Mouse (Mus musculus): ENCODE measurements around the gene Rbm44. TPM values are rescaled to one million over a fixed set of nuclear protein-coding genes. Genes with fewer than 3 reads are reported as not detected.

Gene Rbm44
- total RNA-seq, 2 experiments from 2014 or later = not detected

- DNase-seq = no peak
- intact Hi-C loops (cut with DNase I) = no loop called here
Measured at GRCm38 (mm10) chr1:91207334-91208074, 62.6 kb downstream of the Rbm44 start.

DNA sequence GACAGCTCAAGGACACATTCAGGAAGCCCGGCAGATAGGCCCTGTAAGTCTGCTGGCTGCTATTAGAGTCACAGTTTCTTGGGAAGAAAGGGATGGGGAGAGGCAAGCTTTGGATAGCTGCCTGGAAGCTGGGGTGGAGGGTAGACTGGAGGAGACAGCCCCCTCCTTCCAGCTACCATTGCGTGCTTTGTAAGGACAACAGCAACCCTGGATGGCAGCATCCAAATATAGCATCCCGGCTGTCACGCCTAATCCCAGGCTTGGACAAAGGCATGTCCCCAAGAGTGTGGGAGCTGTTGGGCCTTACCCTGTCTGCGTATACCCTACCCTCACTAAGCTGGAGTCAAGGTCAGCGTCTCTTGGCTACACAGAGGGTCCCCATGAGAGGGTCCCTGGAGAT, 64.5 kb downstream of the Rbm44 start:
- intact Hi-C loops (cut with DNase I) = no loop called here
- DNase-seq = peak in 1 of 2 experiments; percentile 36

- peak; percentile 65 to 73 for DNase-seq
- intact Hi-C loops (cut with DNase I) = no loop called here
Measured at GRCm38 (mm10) chr1:91209785-91210184, 64.9 kb downstream of the Rbm44 start.

DNA sequence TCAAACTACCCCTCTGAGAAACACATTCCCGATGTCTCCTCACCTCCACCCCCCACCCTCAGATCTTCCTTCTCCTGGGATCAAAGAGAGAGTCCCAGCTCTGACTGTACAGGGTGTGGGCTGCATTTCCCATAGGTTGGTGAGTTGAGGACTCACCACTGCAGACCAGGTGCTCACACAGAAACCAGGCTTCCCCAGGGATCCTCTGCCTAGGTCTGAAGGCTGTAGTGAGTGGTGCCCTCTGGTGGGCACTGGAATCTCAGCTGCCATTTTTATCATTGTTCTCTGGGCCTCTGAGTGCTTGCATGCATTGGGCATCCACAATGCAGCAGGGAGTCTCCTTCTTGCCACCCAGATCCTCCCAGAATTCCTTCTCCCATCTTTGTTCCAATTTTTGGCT, 66.2 kb downstream of the Rbm44 start:
- DNase-seq = no peak
- intact Hi-C loops (cut with DNase I) = loop anchor here (1.0 kb wide), 1 partner anchor 32 kb away; the partner anchor contains the start of gene Ramp1

GRCm38 (mm10) chr1:91211591-91212008, 66.7 kb downstream of the Rbm44 start:
- intact Hi-C loops (cut with DNase I) = loop anchor here (1.0 kb wide), 1 partner anchor 32 kb away; the partner anchor contains the start of gene Ramp1
- no peak for DNase-seq

GRCm38 (mm10) chr1:91215264-91215663, 70.4 kb downstream of the Rbm44 start:
- DNase-seq = no peak
- intact Hi-C loops (cut with DNase I) = no loop called here

DNA sequence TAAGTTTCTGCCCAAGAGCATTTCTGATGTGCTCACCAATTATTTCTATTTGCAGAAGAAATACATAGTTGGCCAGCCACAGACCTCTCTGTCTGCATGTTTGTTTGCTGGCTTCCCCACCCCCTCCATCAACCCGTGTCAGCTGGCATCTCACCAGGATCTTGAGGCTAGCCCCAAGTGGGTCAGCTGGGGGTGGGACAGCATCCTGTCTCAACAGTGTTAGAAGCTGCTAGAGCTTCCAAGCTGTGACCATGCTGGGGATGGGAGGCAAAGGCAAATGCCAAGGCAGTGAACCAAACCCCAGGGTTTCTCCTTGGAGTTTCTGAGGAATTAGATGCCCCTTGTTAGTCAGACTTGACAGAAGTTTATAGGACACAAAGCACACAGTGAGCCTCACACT, 71.1 kb downstream of the Rbm44 start:
- DNase-seq = peak in 1 of 2 experiments; percentile 17
- intact Hi-C loops (cut with DNase I) = no loop called here

- intact Hi-C loops (cut with DNase I) = no loop called here
Measured at GRCm38 (mm10) chr1:91216504-91217267, 71.8 kb downstream of the Rbm44 start.

DNA sequence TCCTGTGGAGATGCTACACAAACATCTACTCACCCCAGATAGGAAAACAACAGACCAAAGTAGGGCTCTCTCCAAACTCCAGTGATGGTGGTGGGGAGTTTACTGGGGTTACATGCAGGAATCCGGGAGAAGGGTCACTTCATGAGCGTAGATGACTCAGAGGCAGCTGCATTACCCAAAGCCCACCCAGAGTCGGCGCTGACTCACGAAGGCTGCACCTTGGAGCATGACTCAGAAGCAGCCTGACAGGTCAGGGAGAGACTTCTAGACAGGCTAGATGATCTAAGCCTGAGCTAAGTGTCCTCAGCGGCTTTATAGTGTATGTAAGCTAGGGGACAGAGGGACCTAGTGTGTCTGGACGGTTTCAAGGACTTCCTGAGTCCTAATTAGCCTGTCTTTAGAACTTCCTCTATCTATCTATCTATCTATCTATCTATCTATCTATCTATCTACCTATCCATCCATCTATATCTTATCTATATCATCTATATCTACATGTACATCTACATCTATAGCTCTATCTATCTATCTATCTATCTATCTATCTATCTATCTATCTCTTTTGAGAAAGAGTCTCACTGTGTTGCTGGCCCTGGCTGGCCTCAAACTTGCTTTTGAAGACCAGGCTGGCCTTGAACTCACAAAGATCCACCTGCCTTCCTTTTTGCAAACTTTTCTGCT, 74.9 kb downstream of the Rbm44 start:
- DNase-seq = no peak
- intact Hi-C loops (cut with DNase I) = no loop called here

More at GRCm38 (mm10) chr1:91216504-91217267, 71.8 kb downstream of the Rbm44 start:
- peak in 1 of 2 experiments; percentile 14 for DNase-seq

DNA sequence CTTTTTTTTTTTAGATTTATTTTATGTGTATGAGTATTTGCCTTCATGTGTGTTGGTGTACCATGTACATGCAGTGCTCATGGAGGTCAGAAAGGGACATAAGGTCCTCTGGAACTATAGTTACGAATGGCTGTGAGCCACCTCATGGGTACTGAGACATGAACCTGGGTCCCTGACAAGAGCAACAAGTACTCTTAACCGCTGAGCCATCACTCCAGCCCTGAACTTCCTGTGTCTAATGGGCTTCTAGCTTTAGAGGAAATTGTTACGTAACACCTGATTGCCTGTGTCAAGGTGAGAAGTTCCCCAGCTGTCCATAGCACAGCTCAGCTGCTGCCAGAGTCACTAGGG, 75.4 kb downstream of the Rbm44 start:
- intact Hi-C loops (cut with DNase I) = no loop called here
- DNase-seq = no peak

Other genes with a start within 250 kb of the Rbm44 start
- gene Mlph, start 230.0 kb upstream of the Rbm44 start, total RNA-seq (2021) = under 1 TPM; 0.20 to 0.22 TPM
- gene Prlh, start 192.0 kb upstream of the Rbm44 start, total RNA-seq (2021) = not detected
- gene Rab17, start 175.4 kb upstream of the Rbm44 start, total RNA-seq (2021) = not detected
- gene Lrrfip1, start 146.4 kb upstream of the Rbm44 start, total RNA-seq (2021) = 100 to 1,000 TPM; 159 to 165 TPM
- gene Ramp1, start 34.7 kb downstream of the Rbm44 start, total RNA-seq (2021) = 10 to 100 TPM; 21.1 to 23.7 TPM
- gene Ube2f, start 105.2 kb downstream of the Rbm44 start, total RNA-seq (2021) = 10 to 100 TPM; 56.1 to 58.7 TPM
- gene Scly, start 153.2 kb downstream of the Rbm44 start, total RNA-seq (2021) = 10 to 100 TPM in 1 of 2 experiments, 1 to 10 TPM in 1; 9.4 to 12.1 TPM
- under 1 TPM; 0.05 to 0.10 TPM for gene Espnl, start 177.0 kb downstream of the Rbm44 start, total RNA-seq (2021)
- 10 to 100 TPM; 55.0 to 66.7 TPM for gene Klhl30, start 205.9 kb downstream of the Rbm44 start, total RNA-seq (2021)
- 1 to 10 TPM; 1.8 to 2.1 TPM for gene Erfe, start 221.3 kb downstream of the Rbm44 start, total RNA-seq (2021)